Mouse (Mus musculus) embryonic facial prominence, embryonic 14.5 days (tissue): ENCODE measurements around the gene Ddx5. TPM values are rescaled to one million over a fixed set of nuclear protein-coding genes. Genes with fewer than 3 reads are reported as not detected.
"Not testable (repeated sequence)": the region's sequence is repeated elsewhere in the genome, so short reads cannot be mapped to it uniquely, and the experiment has no call there.

Source experiments
- ATAC-seq: fragments of 200-750 bp; cut with Nextera tagmentation; 2 replicates; pipeline ENCODE4 v1.8.0; 2017; ENCODE audit warnings: low read depth, moderate number of reproducible peaks, moderate TSS enrichment
- DNase-seq: peaks from one replicate; pipeline ENCODE4 v3.0.0-alpha.2; 2015; ENCODE audit warnings: low spot score
- H3K27ac ChIP-seq: fragments of 300-500 bp; sonication (generic); replicated peaks from 2 replicates; pipeline ENCODE4 v1.5.1; 2014; ENCODE audit warnings: low read depth, mild to moderate bottlenecking, low read length, moderate library complexity
- H3K27me3 ChIP-seq: fragments of 300-500 bp; sonication (generic); replicated peaks from 2 replicates; pipeline ENCODE4 v1.6.1; 2014; ENCODE audit warnings: low read length; ENCODE audit not compliant: control insufficient read depth, insufficient read depth
- H3K36me3 ChIP-seq: fragments of 300-500 bp; sonication (generic); 2 replicates; pipeline ENCODE4 v1.6.1; 2014; ENCODE audit warnings: low read length, mixed read lengths; ENCODE audit not compliant: control insufficient read depth, insufficient read depth
- H3K4me1 ChIP-seq: fragments of 300-500 bp; sonication (generic); 2 replicates; pipeline ENCODE4 v1.6.1; 2014; ENCODE audit warnings: antibody characterized with exemption, low read length; ENCODE audit not compliant: control insufficient read depth, insufficient read depth
- H3K4me2 ChIP-seq: fragments of 300-500 bp; sonication (generic); 2 replicates; pipeline ENCODE4 v1.6.1; 2014; ENCODE audit warnings: low read depth, mild to moderate bottlenecking, low read length, moderate library complexity, mixed read lengths
- H3K4me3 ChIP-seq: fragments of 300-500 bp; sonication (generic); 2 replicates; pipeline ENCODE4 v1.5.1; 2014; ENCODE audit warnings: low read depth, mild to moderate bottlenecking, low read length
- H3K9ac ChIP-seq: fragments of 300-500 bp; sonication (generic); 2 replicates; pipeline ENCODE4 v1.6.1; 2014; ENCODE audit warnings: low read depth, mild to moderate bottlenecking, low read length, moderate library complexity, mixed read lengths
- H3K9me3 ChIP-seq: fragments of 300-500 bp; sonication (generic); 2 replicates; pipeline ENCODE4 v1.6.1; 2016; ENCODE audit warnings: low read length; ENCODE audit not compliant: control insufficient read depth
- WGBS: fragments of 180-500 bp; shearing (Covaris S2); extraction: QIAGEN DNeasy Blood & Tissue Kit; methylation state at CpG from one replicate; pipeline ENCODE4 v1.1.7; 2014; 5-methylcytosine and 5-hydroxymethylcytosine counted together
- polyA plus RNA-seq: library from polyadenylated mRNA; unstranded; fragments of >200 nt; fragmentation: Nextera tagmentation; extraction: Ambion mirVana; gene quantifications from 2 replicates; pipeline ENCODE4 v1.2.1, GENCODE M21; 2014

Gene Ddx5
- polyA plus RNA-seq, 1 experiment from 2014 or later = 334 TPM

GRCm38 (mm10) chr11:106812410-106813136, 23.6 kb upstream of the Ddx5 start:
- DNase-seq (no peak), ATAC-seq (no peak)
- WGBS = 92% methylated on average over 7 of the region's 7 CpGs
- Histone ChIP-seq H3K9ac (no peak overlapping the region), H3K27me3 (no peaks in the 10 kb centered on the region), H3K4me1 (no peaks in the 10 kb centered on the region), H3K36me3 (peaks cover 83% of the 10 kb centered on the region), H3K4me3 (no peak overlapping the region), H3K9me3 (no peaks in the 10 kb centered on the region), H3K4me2 (no peak overlapping the region), H3K27ac (no peak overlapping the region)

- H3K27me3 ChIP-seq, H3K4me1 ChIP-seq, H3K4me3 ChIP-seq, DNase-seq, H3K9ac ChIP-seq, H3K4me2 ChIP-seq, H3K27ac ChIP-seq, ATAC-seq, H3K9me3 ChIP-seq: not testable (repeated sequence)
- WGBS = 69% methylated on average over 1 of the region's 1 CpGs
- H3K36me3 ChIP-seq = peaks cover 71% of the 10 kb centered on the region
Observed at GRCm38 (mm10) chr11:106807442-106807841, 18.5 kb upstream of the Ddx5 start.

DNA sequence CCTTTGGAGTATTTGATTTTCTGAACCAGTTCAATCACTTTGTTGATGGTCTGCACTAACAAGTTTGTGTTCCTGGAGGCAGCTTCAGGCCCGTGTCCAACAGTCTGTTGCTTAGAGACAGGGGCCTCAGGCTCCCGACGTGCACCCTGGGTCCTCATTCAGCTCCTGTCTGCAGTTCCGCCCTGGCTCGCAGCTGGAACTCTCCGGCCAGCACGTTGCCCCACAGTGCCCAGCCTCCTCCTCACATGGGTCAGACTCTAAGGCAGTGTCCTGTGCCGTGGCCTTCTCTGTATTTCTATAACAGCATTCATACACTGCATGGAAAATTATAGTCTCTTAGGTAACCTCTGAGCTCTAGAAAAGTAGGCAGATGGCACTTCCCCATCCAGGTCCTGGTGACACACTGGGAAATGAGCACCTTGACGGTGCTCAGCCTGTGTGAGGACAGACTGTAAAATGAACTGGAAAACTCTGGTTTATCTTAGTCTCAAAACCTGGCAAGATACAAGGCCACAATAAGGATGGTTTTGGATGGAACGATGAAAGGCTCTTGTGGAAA, 13.2 kb upstream of the Ddx5 start:
- Histone ChIP-seq H3K9ac (no peak overlapping the region), H3K4me1 (no peaks in the 10 kb centered on the region), H3K27ac (no peak overlapping the region), H3K27me3 (no peaks in the 10 kb centered on the region), H3K4me3 (no peak overlapping the region), H3K4me2 (no peak overlapping the region), H3K36me3 (peaks cover 85% of the 10 kb centered on the region), H3K9me3 (0 out of 2 replicates have a peak, but pooled peaks cover 5% of the 10 kb centered on the region)
- 83% methylated on average over 10 of the region's 10 CpGs for WGBS
- ATAC-seq (no peak), DNase-seq (no peak)

DNA sequence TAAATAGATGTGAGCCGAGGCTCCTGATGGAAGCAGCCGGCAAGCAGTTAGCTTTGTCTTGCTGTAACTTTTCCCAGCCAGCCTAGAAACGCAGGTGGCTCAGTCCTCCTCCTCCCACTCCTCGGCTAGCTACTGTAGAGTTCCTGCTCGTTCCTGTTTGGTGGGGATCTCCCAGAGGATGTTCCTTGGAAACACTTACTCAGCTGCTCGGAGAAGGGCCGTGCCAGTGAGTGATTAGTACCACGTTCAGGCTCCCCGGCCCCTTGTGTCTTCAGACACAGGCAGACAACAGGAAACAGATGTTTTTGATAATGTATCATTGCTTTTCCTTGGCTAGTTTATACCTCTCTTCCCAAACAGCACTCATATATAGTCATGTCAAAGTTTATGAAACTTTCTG, 6.7 kb upstream of the Ddx5 start:
- Histone ChIP-seq H3K9ac (no peak overlapping the region; the same call in 1 of the 2 replicates), H3K4me3 (no peak overlapping the region), H3K4me1 (peaks cover 8% of the 10 kb centered on the region; the same call in 1 of the 2 replicates), H3K27ac (peak overlapping the region; percentile 61), H3K27me3 (no peaks in the 10 kb centered on the region), H3K4me2 (no peak overlapping the region), H3K9me3 (0 out of 2 replicates have a peak, but pooled peaks cover 5% of the 10 kb centered on the region), H3K36me3 (peaks cover 61% of the 10 kb centered on the region)
- ATAC-seq (peak; percentile 90), DNase-seq (peak; percentile 93)
- WGBS = 29% methylated on average over 9 of the region's 9 CpGs

GRCm38 (mm10) chr11:106793846-106794245, 4.9 kb upstream of the Ddx5 start:
- Histone ChIP-seq H3K27me3 (no peaks in the 10 kb centered on the region), H3K4me3 (no peak overlapping the region), H3K36me3 (peaks cover 45% of the 10 kb centered on the region), H3K4me2 (no peak overlapping the region), H3K9ac (no peak overlapping the region), H3K27ac (no peak overlapping the region), H3K4me1 (peaks cover 12% of the 10 kb centered on the region; the same call in 1 of the 2 replicates), H3K9me3 (0 out of 2 replicates have a peak, but pooled peaks cover 5% of the 10 kb centered on the region)
- no peak for ATAC-seq
- DNase-seq = no peak
- 86% methylated on average over 4 of the region's 4 CpGs for WGBS

- peak overlapping the region; percentile 100 for H3K27ac ChIP-seq
- peak overlapping the region; percentile 93 for H3K4me3 ChIP-seq
- DNase-seq (peak; percentile 45), ATAC-seq (no peak)
- no peaks in the 10 kb centered on the region for H3K27me3 ChIP-seq
- peak overlapping the region; percentile 100 for H3K9ac ChIP-seq
- H3K9me3 ChIP-seq = no peaks in the 10 kb centered on the region
- peak overlapping the region; percentile 82 for H3K4me2 ChIP-seq
- peaks cover 47% of the 10 kb centered on the region for H3K36me3 ChIP-seq
- under 1% methylated on average over 6 of the region's 6 CpGs for WGBS
- H3K4me1 ChIP-seq = peaks cover 9% of the 10 kb centered on the region
Observed at GRCm38 (mm10) chr11:106789649-106790048, 664 bp upstream of the Ddx5 start.

- 1% methylated on average over 52 of the region's 79 CpGs for WGBS
- Histone ChIP-seq H3K27me3 (no peaks in the 10 kb centered on the region), H3K27ac (peak overlapping the region; percentile 100), H3K4me1 (peaks cover 9% of the 10 kb centered on the region), H3K9me3 (no peaks in the 10 kb centered on the region), H3K36me3 (peaks cover 51% of the 10 kb centered on the region), H3K4me2 (peak overlapping the region; percentile 82), H3K9ac (peak overlapping the region; percentile 100), H3K4me3 (peak overlapping the region; percentile 93)
- ATAC-seq (peak; percentile 73), DNase-seq (peak; percentile 98)
Observed at GRCm38 (mm10) chr11:106788026-106788774, 785 bp downstream of the Ddx5 start.

DNA sequence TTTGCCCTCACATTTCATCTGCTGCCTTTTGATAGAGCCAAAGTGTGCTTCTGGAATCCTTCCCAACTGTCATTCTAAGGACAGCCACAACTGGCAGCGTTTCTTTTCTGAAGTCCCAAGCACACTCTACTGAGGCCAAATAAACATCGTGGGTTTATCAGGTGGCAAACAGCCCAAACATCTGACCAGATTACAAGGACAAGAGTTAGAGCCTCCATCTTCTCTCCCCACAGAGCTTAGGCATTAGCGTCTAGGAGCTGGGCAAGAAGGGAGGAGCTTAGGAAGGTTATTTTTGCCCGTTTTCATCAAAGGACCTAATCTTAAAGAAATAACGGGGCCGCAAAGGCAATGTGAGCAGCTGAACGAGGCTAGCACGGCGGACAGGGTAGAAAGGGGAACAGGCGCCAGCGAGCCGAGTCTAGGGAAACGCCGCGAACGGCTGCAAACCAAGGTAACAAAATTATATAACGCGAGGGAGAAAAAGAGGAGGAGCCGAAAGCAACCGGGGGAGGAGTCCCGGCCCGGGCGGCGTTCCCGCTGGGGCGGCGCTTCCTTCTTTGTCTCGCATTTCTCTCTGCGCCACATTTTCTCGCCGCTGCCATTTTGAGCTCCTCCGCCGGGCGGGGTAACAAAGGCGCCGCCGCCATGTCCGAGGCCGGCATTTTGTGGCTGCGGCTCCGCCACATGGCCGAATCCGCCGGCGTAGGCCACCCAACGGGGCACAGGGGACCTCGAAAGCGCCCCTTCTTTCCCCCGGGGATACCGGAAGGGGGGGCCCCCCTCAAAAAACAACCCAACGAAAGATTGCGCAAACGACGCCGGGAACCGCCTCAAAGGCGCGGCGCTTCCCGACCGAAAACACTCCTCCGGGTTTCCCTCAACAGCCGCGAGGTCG, 1.6 kb downstream of the Ddx5 start:
- ATAC-seq = peak; percentile 44
- Histone ChIP-seq H3K9ac (peak overlapping the region; percentile 100), H3K4me2 (peak overlapping the region; percentile 78), H3K9me3 (no peaks in the 10 kb centered on the region), H3K4me3 (peak overlapping the region; percentile 93), H3K36me3 (peaks cover 51% of the 10 kb centered on the region), H3K27ac (peak overlapping the region; percentile 100), H3K4me1 (peaks cover 9% of the 10 kb centered on the region), H3K27me3 (no peaks in the 10 kb centered on the region)
- DNase-seq = peak; percentile 96
- WGBS = under 1% methylated on average over 54 of the region's 65 CpGs
